Mouse (Mus musculus): ENCODE results near the gene Uqcrc1. TPM values are rescaled to one million over a fixed set of nuclear protein-coding genes. Genes with fewer than 3 reads are reported as not detected.

The Uqcrc1 gene
- total and polyA plus RNA-seq, 2 experiments from 2014 or later = 456 to 522 TPM

DNA sequence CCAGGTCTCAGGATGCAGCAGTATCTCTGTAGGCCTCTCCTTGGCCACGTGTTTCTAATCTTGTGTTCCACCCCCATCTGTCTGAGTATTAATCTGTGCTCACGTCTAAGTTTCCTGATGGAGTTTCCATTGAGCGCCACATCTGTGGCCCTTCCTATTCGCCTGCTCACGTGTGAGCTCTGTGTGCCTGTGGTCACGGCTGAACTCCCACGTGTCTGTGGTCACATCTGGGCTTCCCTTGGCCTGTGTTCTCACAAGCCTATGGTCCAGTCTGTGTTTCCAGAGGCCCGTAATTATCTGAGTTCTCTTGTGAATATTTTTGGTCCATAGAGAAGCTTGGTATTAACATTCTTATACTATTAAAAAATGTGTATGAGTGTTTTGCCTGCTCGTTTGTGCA, 40.0 kb downstream of the Uqcrc1 start:
- Histone ChIP-seq H3K4me2 (ENCODE audit: low read depth, low read length, poor library complexity, severe bottlenecking) (no peak overlapping the region), H3K27me3 (ENCODE audit: insufficient read depth, low read length) (no peaks in the 10 kb centered on the region), H3K4me3 (ENCODE audit: low read depth, low read length) (no peak overlapping the region), H3K36me3 (ENCODE audit: insufficient read depth, low read length) (no peaks in the 10 kb centered on the region), H3K9ac (replicated peaks; ENCODE audit: low read length, poor library complexity, severe bottlenecking) (no peak overlapping the region), H3K9me3 (ENCODE audit: low read length) (no peaks in the 10 kb centered on the region), H3K27ac (ENCODE audit: low read depth, low read length) (no peak overlapping the region), H3K4me1 (ENCODE audit: insufficient read depth, low read length) (no peaks in the 10 kb centered on the region)
- no peak for TF ChIP-seq CTCF (IDR thresholded peaks at IDR 0.05)
- DNase-seq (ENCODE audit: low spot score) (no peak), ATAC-seq (ENCODE audit: low FRiP score) (no peak)
- 87% methylated on average over 9 of the region's 9 CpGs for WGBS

DNA sequence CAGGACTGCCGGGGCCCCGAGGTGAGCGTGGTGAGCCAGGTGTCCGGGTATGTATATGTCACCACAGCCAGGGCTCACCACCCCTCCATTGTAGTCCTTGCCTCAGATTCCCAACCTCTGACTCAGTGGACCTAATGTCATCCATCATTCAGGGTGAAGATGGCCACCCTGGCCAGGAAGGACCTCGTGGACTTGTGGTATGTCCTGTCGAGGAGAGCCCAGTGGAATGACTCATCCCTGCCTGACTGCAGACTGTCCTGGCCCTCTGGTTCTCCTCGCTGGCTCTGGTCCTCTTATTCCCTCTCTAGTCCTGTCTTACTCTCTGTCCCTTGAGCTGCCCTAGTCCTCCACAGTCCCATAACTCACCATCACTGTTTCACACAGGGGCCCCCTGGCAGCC, 41.5 kb downstream of the Uqcrc1 start:
- Histone ChIP-seq H3K4me2 (ENCODE audit: low read depth, low read length, poor library complexity, severe bottlenecking) (no peak overlapping the region), H3K9ac (replicated peaks; ENCODE audit: low read length, poor library complexity, severe bottlenecking) (no peak overlapping the region), H3K9me3 (ENCODE audit: low read length) (no peaks in the 10 kb centered on the region), H3K4me1 (ENCODE audit: insufficient read depth, low read length) (no peaks in the 10 kb centered on the region), H3K27me3 (ENCODE audit: insufficient read depth, low read length) (no peaks in the 10 kb centered on the region), H3K36me3 (ENCODE audit: insufficient read depth, low read length) (no peaks in the 10 kb centered on the region), H3K4me3 (ENCODE audit: low read depth, low read length) (no peak overlapping the region), H3K27ac (ENCODE audit: low read depth, low read length) (no peak overlapping the region)
- DNase-seq (ENCODE audit: low spot score) (no peak), ATAC-seq (ENCODE audit: low FRiP score) (no peak)
- TF ChIP-seq CTCF (IDR thresholded peaks at IDR 0.05) = no peak
- WGBS = 78% methylated on average over 7 of the region's 7 CpGs

DNA sequence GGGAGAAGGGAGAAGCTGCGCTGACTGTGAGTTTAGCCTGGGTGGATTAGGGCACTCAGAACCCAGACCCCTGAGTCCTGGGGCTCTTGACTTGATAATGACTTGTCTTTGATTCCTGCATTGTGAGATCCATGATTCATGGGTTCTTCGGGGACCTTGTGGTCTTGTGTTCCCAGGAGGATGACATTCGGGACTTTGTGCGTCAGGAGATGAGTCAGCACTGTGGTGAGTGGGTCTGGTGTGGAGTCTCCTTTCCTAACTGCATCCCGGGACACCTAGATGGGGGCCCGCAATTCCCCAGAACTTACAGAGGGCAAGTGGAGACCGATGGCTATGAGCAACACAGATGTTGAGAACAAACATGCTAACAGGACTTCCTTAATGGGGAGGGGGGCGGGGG, 46.1 kb downstream of the Uqcrc1 start:
- ATAC-seq (ENCODE audit: low FRiP score) (no peak), DNase-seq (ENCODE audit: low spot score) (no peak)
- no peak overlapping the region for H3K9ac ChIP-seq (replicated peaks; ENCODE audit: low read length, poor library complexity, severe bottlenecking)
- no peaks in the 10 kb centered on the region for H3K36me3 ChIP-seq (ENCODE audit: insufficient read depth, low read length)
- no peaks in the 10 kb centered on the region for H3K4me1 ChIP-seq (ENCODE audit: insufficient read depth, low read length)
- H3K27me3 ChIP-seq (ENCODE audit: insufficient read depth, low read length) = no peaks in the 10 kb centered on the region
- TF ChIP-seq CTCF (IDR thresholded peaks at IDR 0.05) = no peak
- 88% methylated on average over 8 of the region's 8 CpGs for WGBS
- no peak overlapping the region for H3K4me3 ChIP-seq (ENCODE audit: low read depth, low read length)
- no peak overlapping the region for H3K4me2 ChIP-seq (ENCODE audit: low read depth, low read length, poor library complexity, severe bottlenecking)
- H3K27ac ChIP-seq (ENCODE audit: low read depth, low read length) = no peak overlapping the region
- H3K9me3 ChIP-seq (ENCODE audit: low read length) = no peaks in the 10 kb centered on the region

DNA sequence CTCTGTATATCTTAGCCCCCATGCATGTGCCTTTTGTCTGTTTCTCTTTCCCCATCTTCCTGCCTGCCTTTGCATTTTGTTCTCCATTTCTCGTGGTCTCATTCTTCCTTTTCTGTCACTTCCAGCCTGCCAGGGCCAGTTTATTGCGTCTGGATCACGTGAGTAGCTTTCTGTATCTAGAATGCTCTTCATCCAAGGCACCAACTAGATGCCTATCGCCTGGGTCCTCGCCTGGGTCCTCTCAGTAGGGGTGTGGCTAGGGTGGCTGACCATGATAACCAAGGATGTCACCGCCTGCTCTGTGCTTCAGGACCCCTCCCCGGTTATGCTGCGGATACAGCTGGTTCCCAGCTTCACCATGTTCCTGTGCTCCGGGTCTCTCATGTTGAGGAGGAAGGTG, 46.8 kb downstream of the Uqcrc1 start:
- Histone ChIP-seq H3K9me3 (ENCODE audit: low read length) (no peaks in the 10 kb centered on the region), H3K4me1 (ENCODE audit: insufficient read depth, low read length) (no peaks in the 10 kb centered on the region), H3K4me3 (ENCODE audit: low read depth, low read length) (no peak overlapping the region), H3K27me3 (ENCODE audit: insufficient read depth, low read length) (no peaks in the 10 kb centered on the region), H3K4me2 (ENCODE audit: low read depth, low read length, poor library complexity, severe bottlenecking) (no peak overlapping the region), H3K9ac (replicated peaks; ENCODE audit: low read length, poor library complexity, severe bottlenecking) (no peak overlapping the region), H3K36me3 (ENCODE audit: insufficient read depth, low read length) (no peaks in the 10 kb centered on the region), H3K27ac (ENCODE audit: low read depth, low read length) (no peak overlapping the region)
- DNase-seq (ENCODE audit: low spot score) (no peak), ATAC-seq (ENCODE audit: low FRiP score) (no peak)
- no peak for TF ChIP-seq CTCF (IDR thresholded peaks at IDR 0.05)
- WGBS = 83% methylated on average over 9 of the region's 9 CpGs

DNA sequence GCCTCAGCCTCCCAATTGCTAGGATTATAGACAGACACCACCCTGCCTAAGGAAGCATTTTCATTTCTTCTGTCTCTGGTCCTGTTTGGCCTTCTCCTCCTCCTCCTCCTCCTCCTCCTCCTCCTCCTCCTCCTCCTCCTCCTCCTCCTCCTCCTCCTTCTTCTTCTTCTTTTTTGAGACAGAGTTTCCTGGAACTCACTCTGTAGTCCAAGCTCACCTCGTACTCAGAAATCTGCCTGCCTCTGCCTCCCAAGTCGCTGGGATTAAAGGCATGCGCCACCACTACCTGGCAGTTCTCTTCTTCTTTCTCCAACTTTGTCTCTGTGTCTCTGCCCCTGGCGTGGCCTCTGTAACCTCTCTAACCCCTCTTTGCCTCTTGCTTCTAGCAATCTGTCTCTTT, 49.3 kb downstream of the Uqcrc1 start, which contains the start of gene Ucn2:
TSS of gene Ucn2 (plus strand) at position 301 of the 400 bp plus-strand sequence.
- TF ChIP-seq CTCF (IDR thresholded peaks at IDR 0.05) = no peak
- Histone ChIP-seq H3K4me1 (ENCODE audit: insufficient read depth, low read length) (no peaks in the 10 kb centered on the region), H3K4me3 (ENCODE audit: low read depth, low read length) (no peak within 1 kb of the TSS), H3K4me2 (ENCODE audit: low read depth, low read length, poor library complexity, severe bottlenecking) (no peak within 1 kb of the TSS), H3K9ac (replicated peaks; ENCODE audit: low read length, poor library complexity, severe bottlenecking) (no peak within 1 kb of the TSS), H3K27me3 (ENCODE audit: insufficient read depth, low read length) (no peaks in the 10 kb centered on the region), H3K36me3 (ENCODE audit: insufficient read depth, low read length) (no peaks in the 10 kb centered on the region), H3K9me3 (ENCODE audit: low read length) (no peaks in the 10 kb centered on the region), H3K27ac (ENCODE audit: low read depth, low read length) (no peak within 1 kb of the TSS)
- DNase-seq (ENCODE audit: low spot score) = no peak
- WGBS = 90% methylated on average over 3 of the region's 4 CpGs
- ATAC-seq (ENCODE audit: low FRiP score) = no peak

DNA sequence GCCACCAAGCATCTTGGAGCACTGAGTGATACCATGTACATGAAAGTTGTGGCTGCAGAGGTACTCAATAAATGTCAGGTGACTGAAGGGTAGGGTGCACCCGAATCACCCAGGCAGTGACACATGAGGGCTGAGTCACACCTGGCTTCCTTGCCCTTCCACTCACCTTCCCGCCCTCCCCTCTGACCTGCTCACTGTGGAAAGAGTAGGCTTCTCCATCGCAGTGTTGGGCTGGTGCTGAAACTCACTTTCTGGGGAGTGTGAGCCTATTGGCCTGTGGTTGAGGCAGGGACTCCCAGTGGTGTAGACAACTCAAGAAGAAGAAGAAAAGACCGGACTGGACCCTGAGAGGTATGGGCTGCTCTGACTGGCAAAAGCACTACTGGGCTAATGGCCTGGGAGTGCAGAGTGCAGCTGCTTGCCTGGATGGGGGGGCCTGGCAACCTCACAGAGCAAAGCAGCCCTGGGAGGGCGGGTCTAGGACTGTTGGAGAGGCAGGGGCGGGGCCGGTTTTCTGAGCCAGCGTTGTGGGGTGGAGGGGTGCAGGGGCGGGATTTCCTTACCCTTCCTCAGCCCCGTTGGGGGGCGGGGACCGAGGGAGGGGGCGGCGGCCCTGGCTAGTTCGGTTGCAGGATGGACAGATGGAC, 51.4 kb downstream of the Uqcrc1 start:
- DNase-seq (ENCODE audit: low spot score) (no peak), ATAC-seq (ENCODE audit: low FRiP score) (no peak)
- H3K27ac ChIP-seq (ENCODE audit: low read depth, low read length) = no peak overlapping the region
- 23% methylated on average over 14 of the region's 15 CpGs for WGBS
- peaks cover 6% of the 10 kb centered on the region; the same call in 1 of the 2 replicates for H3K4me1 ChIP-seq (ENCODE audit: insufficient read depth, low read length)
- no peaks in the 10 kb centered on the region for H3K9me3 ChIP-seq (ENCODE audit: low read length)
- TF ChIP-seq CTCF (IDR thresholded peaks at IDR 0.05) = no peak
- no peak overlapping the region for H3K9ac ChIP-seq (replicated peaks; ENCODE audit: low read length, poor library complexity, severe bottlenecking)
- H3K27me3 ChIP-seq (ENCODE audit: insufficient read depth, low read length) = no peaks in the 10 kb centered on the region
- H3K36me3 ChIP-seq (ENCODE audit: insufficient read depth, low read length) = no peaks in the 10 kb centered on the region
- no peak overlapping the region for H3K4me3 ChIP-seq (ENCODE audit: low read depth, low read length)
- H3K4me2 ChIP-seq (ENCODE audit: low read depth, low read length, poor library complexity, severe bottlenecking) = no peak overlapping the region

All from midbrain, postnatal 0 days (tissue).